Mouse (Mus musculus): ENCODE data around the gene Cib1.

DNA sequence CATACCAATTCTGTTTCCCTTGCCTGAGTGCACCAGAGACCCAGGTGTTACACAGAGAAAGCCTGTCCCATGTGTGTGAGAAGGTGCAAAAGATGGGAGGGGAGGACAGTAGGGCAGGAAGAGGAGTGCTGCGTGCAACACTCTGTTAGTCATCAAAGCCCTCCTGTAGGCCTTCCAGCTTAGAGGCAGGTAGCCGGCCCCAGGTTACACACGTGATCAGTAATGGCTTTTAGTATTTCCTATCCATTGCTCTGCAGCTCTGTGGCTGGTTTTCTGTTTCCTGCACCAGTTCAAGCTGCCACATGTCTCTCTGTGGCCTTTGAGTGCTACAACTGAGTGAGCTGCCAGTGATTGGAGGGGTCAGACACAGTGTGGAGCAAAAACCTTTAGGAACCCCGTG lies 28.3 kb downstream of the Cib1 start:
- TF ChIP-seq CTCF (IDR thresholded peaks at IDR 0.05; ENCODE audit: borderline replicate concordance, extremely low read depth, insufficient read depth, insufficient read length), result no peak
- TF ChIP-seq POLR2A (IDR thresholded peaks at IDR 0.05; ENCODE audit: borderline replicate concordance, extremely low read depth, insufficient read depth, insufficient read length, poor library complexity, severe bottlenecking), result no peak
